Mouse (Mus musculus) spleen, postnatal 14 days (tissue): ENCODE results near the gene Smim15.

Experiments used
- DNase-seq, 2 experiments: peaks; one replicate each; pipeline ENCODE4 v3.0.0; 2021 to 2022; ENCODE audit warnings: low spot score in 2 of 2

The Smim15 gene

GRCm38 (mm10) chr13:108044222-108044941, at the start of gene Smim15:
Gene Smim15 (plus strand): TSS chr13:108044446.
- peak; percentile 74 to 82 for DNase-seq

GRCm38 (mm10) chr13:107995211-107995610, 49.0 kb upstream of the Smim15 start:
- DNase-seq: no peak

DNA sequence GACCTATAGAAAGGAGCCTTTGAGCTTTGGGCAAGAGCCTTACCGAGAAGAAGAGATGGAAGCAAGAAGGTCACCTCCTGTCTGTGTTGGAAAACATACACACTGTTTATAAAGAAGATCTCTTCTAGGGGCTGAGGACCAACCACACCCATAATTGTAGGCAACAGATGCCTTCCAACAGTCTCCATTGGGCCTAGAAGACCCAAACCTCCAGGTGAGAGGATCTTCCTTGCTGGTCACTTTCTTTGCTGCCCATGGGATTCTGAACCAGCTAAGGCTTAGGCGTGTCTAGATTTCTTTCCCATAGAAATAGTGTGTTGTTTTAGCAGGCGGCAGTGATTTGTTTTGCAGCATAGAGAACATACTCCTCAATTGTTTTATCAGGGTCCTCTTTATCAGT, 47.9 kb upstream of the Smim15 start:
- DNase-seq: no peak

DNA sequence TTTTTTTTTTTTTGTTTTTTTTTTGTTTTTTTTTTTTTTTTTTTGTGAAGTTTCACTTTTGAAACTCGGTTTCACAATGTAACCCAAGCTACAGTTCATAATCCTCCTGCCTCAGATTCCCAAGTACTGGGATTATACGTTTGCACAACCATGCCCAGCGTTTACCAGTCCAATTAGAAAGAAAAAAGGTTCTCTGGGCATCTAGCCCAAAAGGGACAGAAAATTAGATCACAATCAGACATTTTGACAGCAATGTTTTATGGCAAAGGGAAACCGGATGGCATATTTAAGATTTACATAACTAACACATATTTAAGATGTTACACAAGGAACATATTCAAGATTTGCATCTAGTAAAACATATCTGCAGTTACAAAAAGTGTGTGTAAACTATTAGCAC, 36.4 kb upstream of the Smim15 start:
- DNase-seq: no peak

GRCm38 (mm10) chr13:108013110-108013509, 31.1 kb upstream of the Smim15 start:
- DNase-seq: no peak

DNA sequence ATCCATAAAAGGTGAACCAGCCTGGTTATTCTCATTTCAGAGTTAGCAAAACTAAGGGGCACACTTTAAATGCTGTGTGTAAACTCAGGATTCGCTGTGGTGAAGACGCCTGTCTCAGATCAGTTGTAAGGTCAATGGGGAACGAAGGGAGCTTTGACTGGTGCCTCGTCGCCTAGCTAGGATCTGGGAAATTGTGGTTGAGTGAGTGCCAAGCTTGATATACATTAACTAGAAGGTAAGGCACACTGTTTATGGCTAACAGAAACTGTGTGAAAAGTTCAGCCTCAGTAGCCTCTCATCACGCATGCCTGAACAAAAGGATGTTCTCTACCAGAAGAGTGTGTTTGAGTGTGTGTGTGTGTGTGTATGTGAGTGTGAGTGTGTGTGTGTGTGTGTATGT, 30.4 kb upstream of the Smim15 start:
- no peak for DNase-seq

GRCm38 (mm10) chr13:108015166-108015565, 29.1 kb upstream of the Smim15 start:
- DNase-seq: no peak

- DNase-seq: no peak
Observed at GRCm38 (mm10) chr13:108017349-108017748, 26.9 kb upstream of the Smim15 start.

- DNase-seq: no peak
Observed at GRCm38 (mm10) chr13:108025802-108026201, 18.4 kb upstream of the Smim15 start.

- DNase-seq: no peak
Observed at GRCm38 (mm10) chr13:108032789-108033188, 11.5 kb upstream of the Smim15 start.

GRCm38 (mm10) chr13:108039375-108039774, 4.9 kb upstream of the Smim15 start:
- DNase-seq: no peak

GRCm38 (mm10) chr13:108039902-108040301, 4.3 kb upstream of the Smim15 start:
- DNase-seq: no peak

DNA sequence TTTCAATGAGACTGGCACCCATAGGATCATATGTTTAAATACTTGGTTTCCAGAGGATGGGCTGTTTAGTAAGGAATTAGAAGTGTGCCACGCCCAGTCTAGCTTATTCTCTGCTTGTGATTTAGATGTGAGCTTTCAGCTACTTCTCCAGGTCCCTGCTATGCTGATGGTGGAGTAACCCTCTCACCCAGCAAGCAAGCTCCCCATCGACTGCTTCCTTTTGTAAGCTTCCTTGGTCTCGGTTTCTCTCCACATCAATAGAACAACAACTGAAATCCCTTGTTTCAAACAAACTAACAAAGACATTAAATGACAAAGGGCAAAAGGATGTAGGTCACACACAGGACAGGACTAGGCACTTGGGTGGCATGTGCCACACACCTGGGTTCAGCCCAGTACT, 3.8 kb upstream of the Smim15 start:
- DNase-seq: no peak

DNA sequence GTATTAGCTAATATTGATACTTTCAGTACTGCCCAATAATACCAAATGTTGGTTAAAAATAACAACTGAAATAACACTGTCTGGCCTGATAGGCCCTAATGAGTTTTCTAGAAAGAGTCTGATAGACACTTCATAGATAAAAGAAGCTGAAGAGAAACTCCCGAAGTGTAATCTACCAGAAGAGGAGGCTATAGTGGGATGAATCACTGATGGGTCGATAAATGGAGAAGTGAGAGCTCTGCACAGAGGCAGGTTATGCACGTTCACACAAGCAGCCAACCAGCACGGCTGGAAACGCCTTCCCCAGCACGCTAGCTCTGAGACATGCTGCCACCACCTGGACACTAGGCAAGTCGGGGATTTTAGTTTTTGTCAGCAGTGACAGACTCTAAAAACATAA, 2.9 kb upstream of the Smim15 start:
- DNase-seq: peak; percentile 38 to 56

- no peak for DNase-seq
Observed at GRCm38 (mm10) chr13:108043431-108044221, 620 bp upstream of the Smim15 start.

DNA sequence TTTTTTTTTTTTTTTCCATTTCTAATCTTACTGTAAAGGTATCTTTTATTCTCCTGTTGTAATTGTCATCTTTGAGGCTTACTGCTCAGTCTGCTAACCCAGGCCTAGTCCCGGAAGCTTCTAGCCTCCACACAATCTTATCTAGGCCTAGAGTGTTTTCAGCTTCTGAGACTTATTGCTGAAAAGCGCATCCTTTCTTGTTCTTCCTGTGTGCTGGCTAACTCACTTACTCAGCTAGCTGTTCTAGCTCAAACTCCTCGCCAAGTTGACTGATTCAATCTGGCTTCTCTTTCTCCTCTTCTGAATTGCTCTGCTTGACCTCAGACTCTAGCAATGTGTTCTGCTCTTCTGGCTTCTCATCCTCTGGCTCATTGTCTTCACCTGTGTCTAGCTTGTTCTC, 1.4 kb downstream of the Smim15 start:
- DNase-seq: no peak

DNA sequence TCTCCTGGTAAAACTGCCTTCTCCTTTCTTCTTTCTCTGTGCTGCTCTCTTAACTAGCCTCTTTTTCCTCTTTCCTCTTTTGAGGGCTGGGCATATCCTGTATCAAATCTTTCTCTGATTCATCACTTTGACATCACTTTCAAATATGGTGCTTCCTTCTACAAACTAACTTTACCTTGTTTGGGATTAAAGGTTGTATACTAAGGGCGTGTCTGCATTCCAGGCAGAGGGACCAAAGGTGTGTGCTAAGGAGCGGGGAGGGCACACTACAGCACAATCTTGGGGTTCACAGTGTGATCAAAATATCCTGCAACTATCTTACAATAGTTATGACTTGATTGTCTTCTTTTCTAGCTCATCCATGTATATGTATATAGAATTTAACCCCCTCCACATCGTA, 1.8 kb downstream of the Smim15 start:
- DNase-seq: no peak

GRCm38 (mm10) chr13:108046891-108047290, 2.6 kb downstream of the Smim15 start:
- DNase-seq: no peak

- DNase-seq: no peak
Observed at GRCm38 (mm10) chr13:108047364-108047763, 3.1 kb downstream of the Smim15 start.

GRCm38 (mm10) chr13:108056896-108057295, 12.7 kb downstream of the Smim15 start:
- DNase-seq: peak in 1 of 2 experiments; percentile 5

DNA sequence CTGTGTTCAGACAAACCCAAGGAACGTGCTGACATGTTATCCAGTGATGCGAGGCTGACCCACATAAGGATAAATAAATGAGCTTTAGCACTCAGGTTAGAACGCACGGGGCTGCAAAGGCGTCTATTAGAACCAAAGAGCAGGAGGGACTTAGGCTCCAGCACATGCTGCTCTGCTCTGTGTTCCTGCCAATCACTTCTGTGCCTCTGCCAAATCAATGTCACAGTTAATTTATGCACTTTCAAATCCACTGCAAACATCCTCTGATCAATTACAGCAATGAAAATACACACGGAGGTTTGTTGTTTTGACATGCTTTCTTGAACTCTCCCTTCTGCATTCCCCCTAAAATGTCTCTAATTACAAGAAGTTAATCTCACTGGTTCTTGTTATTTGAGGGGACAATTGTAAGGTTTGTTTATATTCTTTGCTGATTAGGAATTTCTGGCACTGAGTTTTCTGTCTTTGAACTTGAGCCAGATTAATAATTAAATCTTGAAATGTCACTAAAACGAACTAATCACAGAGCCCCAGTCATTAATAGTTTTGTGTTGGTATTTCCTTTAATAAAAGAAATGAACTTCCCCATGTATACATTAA, 16.1 kb downstream of the Smim15 start:
- DNase-seq: no peak

GRCm38 (mm10) chr13:108060936-108061578, 16.8 kb downstream of the Smim15 start:
- no peak for DNase-seq
